Comparison of ENCODE assay signal across 18 mouse cellular contexts in the genomic region with DNA sequence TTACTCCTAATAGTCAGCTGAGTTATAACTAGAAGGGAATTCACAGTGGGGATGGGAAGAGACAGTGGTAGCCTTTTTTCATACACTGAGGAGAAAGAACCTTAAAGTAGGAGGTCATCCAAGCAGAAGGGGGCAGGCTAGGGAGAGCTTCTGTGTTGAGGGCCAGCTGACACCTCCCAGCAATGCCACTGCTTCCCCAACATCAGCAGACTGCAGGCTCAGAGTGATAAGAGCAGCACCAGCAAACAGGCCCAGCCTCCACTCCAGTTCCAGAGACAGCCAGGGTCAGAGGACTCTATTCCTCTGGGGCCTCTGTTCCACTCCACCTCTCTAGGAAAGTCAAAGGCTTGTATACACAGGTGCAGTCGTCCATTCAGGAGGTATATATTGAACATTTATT. TPM values are rescaled to one million over a fixed set of nuclear protein-coding genes. Genes with fewer than 3 reads are reported as not detected.
DNase-seq lines count a peak whose midpoint lies in the region; ATAC-seq and TF ChIP-seq lines count a peak whose summit lies in the region.
"Had no signal": no experiment of that assay in that cellular context is flagged by ENCODE, and none has a peak within 500 bp of the region (broad histone marks: within the 10 kb centered on the region; RNA-seq: fewer than 3 reads in every experiment).

No protein-coding gene starts in this region.

- H3K4me2 ChIP-seq in midbrain, postnatal 0 days (ENCODE audit: low read depth, low read length, poor library complexity, severe bottlenecking), result no peak overlapping the region
- H3K4me2 ChIP-seq: embryonic facial prominence, embryonic 15.5 days; kidney, embryonic 15.5 days had no signal

- H3K4me1 ChIP-seq in heart, embryonic 10.5 days, result peaks cover 16% of the 10 kb centered on the region
- peaks cover 11 to 14% of the 10 kb centered on the region in 2 experiments for H3K4me1 ChIP-seq in MEL (ENCODE audit: control insufficient read depth in 1 of 2, insufficient read depth in 2 of 2, low read length in 2 of 2)
- H3K4me1 ChIP-seq in midbrain, postnatal 0 days (ENCODE audit: insufficient read depth, low read length), result no peaks in the 10 kb centered on the region
- H3K4me1 ChIP-seq: embryonic facial prominence, embryonic 15.5 days; limb, embryonic 10.5 days had no signal

- TF ChIP-seq POLR2A in MEL (IDR thresholded peaks at IDR 0.05; ENCODE audit: control insufficient read depth in 1 of 2, insufficient read depth in 1 of 2, low read depth in 1 of 2, low read length in 2 of 2, poor library complexity in 1 of 2), result no peak

- peak overlapping the region; percentile 72; the same call in 1 of the 2 replicates for H3K27ac ChIP-seq in heart, embryonic 10.5 days
- H3K27ac ChIP-seq in MEL (ENCODE audit: control insufficient read depth, low read depth, low read length), result no peak overlapping the region
- H3K27ac ChIP-seq in midbrain, postnatal 0 days (ENCODE audit: low read depth, low read length), result no peak overlapping the region
- H3K27ac ChIP-seq: embryonic facial prominence, embryonic 15.5 days; kidney, embryonic 15.5 days; limb, embryonic 10.5 days had no signal

- peak; percentile 91 for DNase-seq in heart, embryonic 10.5 days (ENCODE audit: low spot score)
- no peak for DNase-seq in heart, adult 8-10 months (ENCODE audit: low spot score)
- DNase-seq in MEL (ENCODE audit: low read depth, low spot score) (peak; percentile 39), liver (peak; percentile 88)
- DNase-seq in spleen, postnatal 10 days (ENCODE audit: low spot score in 2 of 2), result peak; percentile 55 to 75
- DNase-seq in midbrain, postnatal 0 days (ENCODE audit: low spot score), result no peak
- no peak for DNase-seq in kidney, postnatal 4 days
- DNase-seq in frontal cortex, postnatal 10 days (ENCODE audit: low spot score in 2 of 2), result no peak
- DNase-seq: adrenal gland, postnatal 25 days; cerebellum, adult 11 months had no signal

- peaks cover 72% of the 10 kb centered on the region for H3K36me3 ChIP-seq in heart, embryonic 10.5 days
- peaks cover 0 to 14% of the 10 kb centered on the region in 2 experiments; a peak in 3 of 4 replicates for H3K36me3 ChIP-seq in MEL (ENCODE audit: control insufficient read depth in 1 of 2, insufficient read depth in 2 of 2, low read length in 2 of 2)
- peaks cover 47% of the 10 kb centered on the region for H3K36me3 ChIP-seq in midbrain, postnatal 0 days (ENCODE audit: insufficient read depth, low read length)

- no peak for TF ChIP-seq RAD21 in MEL (IDR thresholded peaks at IDR 0.05; ENCODE audit: low read depth, low read length)

- no peak overlapping the region for H3K9ac ChIP-seq in MEL (ENCODE audit: control insufficient read depth, low read depth, low read length, poor library complexity, severe bottlenecking)
- no peak overlapping the region for H3K9ac ChIP-seq in midbrain, postnatal 0 days (replicated peaks; ENCODE audit: low read length, poor library complexity, severe bottlenecking)
- H3K9ac ChIP-seq: embryonic facial prominence, embryonic 15.5 days; kidney, embryonic 15.5 days had no signal

- no peak overlapping the region for H3K4me3 ChIP-seq in heart, embryonic 10.5 days
- H3K4me3 ChIP-seq in MEL (ENCODE audit: control insufficient read depth in 1 of 2, insufficient read depth in 1 of 2, low read depth in 2 of 2, low read length in 2 of 2), result no peak overlapping the region
- H3K4me3 ChIP-seq in midbrain, postnatal 0 days (ENCODE audit: low read depth, low read length), result no peak overlapping the region
- H3K4me3 ChIP-seq: embryonic facial prominence, embryonic 15.5 days; kidney, embryonic 15.5 days; limb, embryonic 10.5 days had no signal

- no peaks in the 10 kb centered on the region for H3K79me2 ChIP-seq in MEL (ENCODE audit: control insufficient read depth, insufficient read depth, low read length, poor library complexity)

- H3K27me3 ChIP-seq in heart, embryonic 10.5 days (ENCODE audit: insufficient read depth, poor library complexity, severe bottlenecking), result no peaks in the 10 kb centered on the region
- no peaks in the 10 kb centered on the region for H3K27me3 ChIP-seq in MEL (ENCODE audit: control insufficient read depth in 1 of 2, insufficient read depth in 2 of 2, low read length in 2 of 2)
- H3K27me3 ChIP-seq in midbrain, postnatal 0 days (ENCODE audit: insufficient read depth, low read length), result no peaks in the 10 kb centered on the region
- H3K27me3 ChIP-seq: embryonic facial prominence, embryonic 15.5 days; kidney, embryonic 15.5 days had no signal

- WGBS in heart, embryonic 10.5 days, result 55% methylated on average over 1 of the region's 1 CpGs
- WGBS in midbrain, postnatal 0 days, result 76% methylated on average over 1 of the region's 1 CpGs

- peak in 2 of 3 experiments; percentile 17 to 22; a peak in 2 of 6 replicates for TF ChIP-seq CTCF in MEL (IDR thresholded peaks at IDR 0.05 in 2 of 3, conservative IDR thresholded peaks at IDR 0.05 in 1 of 3; ENCODE audit: control insufficient read depth in 1 of 3, insufficient read depth in 1 of 3, low read depth in 2 of 3, low read length in 3 of 3, poor library complexity in 1 of 3, severe bottlenecking in 1 of 3)
- no peak for TF ChIP-seq CTCF in midbrain, postnatal 0 days (IDR thresholded peaks at IDR 0.05)

- TF ChIP-seq EP300 in MEL (IDR thresholded peaks at IDR 0.05; ENCODE audit: low read depth in 1 of 2, low read length in 2 of 2), result peak in 1 of 2 experiments; percentile 19; a peak in 1 of 4 replicates

- no peak for ATAC-seq in midbrain, postnatal 0 days (ENCODE audit: low FRiP score)
- ATAC-seq: forebrain, embryonic 16.5 days; hindbrain, embryonic 16.5 days; midbrain, embryonic 16.5 days had no signal

- H3K9me3 ChIP-seq in heart, embryonic 10.5 days, result no peaks in the 10 kb centered on the region
- H3K9me3 ChIP-seq in MEL (replicated peaks; ENCODE audit: insufficient read depth, low read length), result no peaks in the 10 kb centered on the region
- H3K9me3 ChIP-seq in midbrain, postnatal 0 days (ENCODE audit: low read length), result no peaks in the 10 kb centered on the region
- H3K9me3 ChIP-seq: embryonic facial prominence, embryonic 15.5 days; kidney, embryonic 15.5 days; limb, embryonic 10.5 days had no signal

TF ChIP-seq in MEL, 35 proteins besides CTCF, POLR2A, EP300 and RAD21:
- TF ChIP-seq GATA1 (IDR thresholded peaks at IDR 0.05; ENCODE audit: low read depth, low read length), result peak; percentile 41; the same call in 1 of the 2 replicates
- TF ChIP-seq USF2 (IDR thresholded peaks at IDR 0.05; ENCODE audit: borderline replicate concordance in 1 of 2, insufficient read depth in 1 of 2, low read depth in 1 of 2, low read length in 2 of 2), result 0 out of 4 replicates have a peak, but pooled peaks of 1 of the 2 experiments have one; percentile 29
- 0 out of 2 replicates have a peak, but pooled peaks have one; percentile 44 for TF ChIP-seq HCFC1 (IDR thresholded peaks at IDR 0.05; ENCODE audit: low read depth, low read length)
- no peak for TF ChIP-seq UBTF (IDR thresholded peaks at IDR 0.05; ENCODE audit: borderline replicate concordance, insufficient read depth, low read depth, low read length)
- TF ChIP-seq NELFE (IDR thresholded peaks at IDR 0.05; ENCODE audit: low read depth, low read length), result no peak
- TF ChIP-seq ETS1 (IDR thresholded peaks at IDR 0.05; ENCODE audit: low read depth, low read length), result peak; percentile 93
- TF ChIP-seq USF1 (IDR thresholded peaks at IDR 0.05; ENCODE audit: low read depth, low read length), result peak; percentile 77

RNA-seq across cellular contexts. Expression of a gene that starts 14.6 kb away (rescaled TPM):
- polyA plus RNA-seq in heart, embryonic 10.5 days (2016; fragmentation: Nextera tagmentation; extraction: Ambion mirVana), result 0.05 and 0.14 TPM in 2 replicates
- 10 to 100 TPM; 20.7 to 55.8 (median 48.5) TPM for total RNA-seq in heart, adult 8-10 months (2022)
- 0.10 TPM in 1 of 2 replicates, not detected in the other for total RNA-seq in MEL (2012; rRNA removed)
- not detected for polyA plus RNA-seq in MEL (2012; ENCODE audit: insufficient read depth in 1 of 2, insufficient read length in 2 of 2, low read depth in 1 of 2, low replicate concordance in 2 of 2, missing spikeins in 1 of 2)
- not detected in 2 replicates for total RNA-seq in midbrain, postnatal 0 days (2014; rRNA removed)
- polyA plus RNA-seq in midbrain, postnatal 0 days (2015; fragmentation: Nextera tagmentation; extraction: Ambion mirVana), result 0.06 and 0.16 TPM in 2 replicates
- total RNA-seq: granulocyte monocyte progenitor cell, adult 5-6 weeks; neutrophil, adult 5-6 weeks had no signal
- polyA plus RNA-seq: forebrain, embryonic 16.5 days; limb, embryonic 10.5 days; midbrain, embryonic 16.5 days had no signal

RNA-seq across cellular contexts. Expression of a gene that starts 35.0 kb away (rescaled TPM):
- 165 and 231 TPM in 2 replicates for polyA plus RNA-seq in heart, embryonic 10.5 days (2016; fragmentation: Nextera tagmentation; extraction: Ambion mirVana)
- total RNA-seq in heart, adult 8-10 months (2022), result 100 to 1,000 TPM; 165 to 276 (median 226) TPM
- total RNA-seq in MEL (2012; rRNA removed), result 139 and 156 TPM in 2 replicates
- polyA plus RNA-seq in MEL (2012; ENCODE audit: insufficient read depth in 1 of 2, insufficient read length in 2 of 2, low read depth in 1 of 2, low replicate concordance in 2 of 2, missing spikeins in 1 of 2), result 100 to 1,000 TPM in 1 of 2 experiments, not detected in 1; 724 TPM
- total RNA-seq in midbrain, postnatal 0 days (2014; rRNA removed), result 93.0 and 118 TPM in 2 replicates
- 99.5 and 99.9 TPM in 2 replicates for polyA plus RNA-seq in midbrain, postnatal 0 days (2015; fragmentation: Nextera tagmentation; extraction: Ambion mirVana)

RNA-seq across cellular contexts. Expression of a gene that starts 56.6 kb away (rescaled TPM):
- 0.22 and 0.35 TPM in 2 replicates for polyA plus RNA-seq in heart, embryonic 10.5 days (2016; fragmentation: Nextera tagmentation; extraction: Ambion mirVana)
- under 1 TPM in 1 of 4 experiments, not detected in 3; 0.50 TPM for total RNA-seq in heart, adult 8-10 months (2022)
- 2.0 and 2.2 TPM in 2 replicates for total RNA-seq in MEL (2012; rRNA removed)
- 1 to 10 TPM in 1 of 2 experiments, not detected in 1; 3.6 TPM for polyA plus RNA-seq in MEL (2012; ENCODE audit: insufficient read depth in 1 of 2, insufficient read length in 2 of 2, low read depth in 1 of 2, low replicate concordance in 2 of 2, missing spikeins in 1 of 2)
- 4.1 and 4.3 TPM in 2 replicates for total RNA-seq in midbrain, postnatal 0 days (2014; rRNA removed)
- 2.9 and 3.2 TPM in 2 replicates for polyA plus RNA-seq in midbrain, postnatal 0 days (2015; fragmentation: Nextera tagmentation; extraction: Ambion mirVana)
- total RNA-seq: adrenal gland, postnatal 25 days; granulocyte monocyte progenitor cell, adult 5-6 weeks had no signal

Comparison
In these comparisons a context has a peak if more than half of its experiments do, and no peak if none do; other contexts are left out.
1. DNase-seq: peak in heart, embryonic 10.5 days (single experiment), MEL (single experiment), liver (single experiment) and spleen, postnatal 10 days (2 of 2); none in heart, adult 8-10 months (single experiment), midbrain, postnatal 0 days (single experiment), kidney, postnatal 4 days (0 of 2) and frontal cortex, postnatal 10 days (0 of 2).
2. RNA of a gene that starts 14.6 kb away (total RNA-seq): 20.7 to 55.8 TPM in heart, adult 8-10 months; 0.10 TPM in MEL and not detected in midbrain, postnatal 0 days; every median in the first group is over 10 times any median in the second.